Mouse (Mus musculus) embryonic fibroblast, embryonic 13.5 days (primary cell): ENCODE data around the gene Ccdc86.

Experiments
- CTCF ChIP-seq: IDR thresholded peaks from 2 replicates; pipeline ENCODE4 v1.5.1; 2011; ENCODE audit warnings: mild to moderate bottlenecking, control low read depth, low read length, moderate library complexity, borderline replicate concordance; ENCODE audit not compliant: insufficient read depth
- POLR2A ChIP-seq: IDR thresholded peaks from 2 replicates; pipeline ENCODE4 v1.6.1; 2011; ENCODE audit warnings: low read depth, mild to moderate bottlenecking, control low read depth, low read length, moderate library complexity

GRCm38 (mm10) chr19:10900315-10900714 lies 48.8 kb downstream of the Ccdc86 start:
- TF ChIP-seq POLR2A (no peak), CTCF (no peak)
